Mouse (Mus musculus) stomach, embryonic 14.5 days (tissue): ENCODE measurements around the gene Fblim1. TPM values are rescaled to one million over a fixed set of nuclear protein-coding genes. Genes with fewer than 3 reads are reported as not detected.

Experiments
- ATAC-seq: fragments of 200-750 bp; cut with Nextera tagmentation; 2 replicates; pipeline ENCODE4 v1.8.0; 2017; ENCODE audit warnings: low read depth, moderate TSS enrichment; ENCODE audit not compliant: insufficient number of reproducible peaks, insufficient read depth, low FRiP score
- H3K27ac ChIP-seq: fragments of 300-500 bp; sonication (generic); 2 replicates; pipeline ENCODE4 v1.5.1; 2014; ENCODE audit warnings: mild to moderate bottlenecking, low read length, moderate library complexity, mixed read lengths
- H3K27me3 ChIP-seq: fragments of 300-500 bp; sonication (generic); 2 replicates; pipeline ENCODE4 v1.6.1; 2014; ENCODE audit warnings: low read length, control low read depth, mixed read lengths; ENCODE audit not compliant: control insufficient read depth, insufficient read depth
- H3K36me3 ChIP-seq: fragments of 300-500 bp; sonication (generic); 2 replicates; pipeline ENCODE4 v1.6.1; 2014; ENCODE audit warnings: mild to moderate bottlenecking, control low read depth, low read length, moderate library complexity, mixed read lengths; ENCODE audit not compliant: control insufficient read depth, insufficient read depth
- H3K4me1 ChIP-seq: fragments of 300-500 bp; sonication (generic); 2 replicates; pipeline ENCODE4 v1.6.1; 2014; ENCODE audit warnings: low read length, control low read depth, mixed read lengths; ENCODE audit not compliant: control insufficient read depth, insufficient read depth
- H3K4me2 ChIP-seq: fragments of 300-500 bp; sonication (generic); replicated peaks from 2 replicates; pipeline ENCODE4 v1.6.1; 2014; ENCODE audit warnings: low read depth, low read length, control low read depth
- H3K4me3 ChIP-seq: fragments of 300-500 bp; sonication (generic); 2 replicates; pipeline ENCODE4 v1.5.1; 2014; ENCODE audit warnings: low read depth, low read length, control low read depth
- H3K9ac ChIP-seq: fragments of 300-500 bp; sonication (generic); replicated peaks from 2 replicates; pipeline ENCODE4 v1.6.1; 2014; ENCODE audit warnings: low read depth, mild to moderate bottlenecking, control low read depth, low read length, moderate library complexity, mixed read lengths
- H3K9me3 ChIP-seq: fragments of 300-500 bp; sonication (generic); 2 replicates; pipeline ENCODE4 v1.6.1; 2016; ENCODE audit warnings: low read depth, low read length, control low read depth; ENCODE audit not compliant: control insufficient read depth
- WGBS: fragments of 180-500 bp; shearing (Covaris S2); extraction: QIAGEN DNeasy Blood & Tissue Kit; methylation state at CpG from one replicate; pipeline ENCODE4 v1.1.7; 2014; 5-methylcytosine and 5-hydroxymethylcytosine counted together
- polyA plus RNA-seq: library from polyadenylated mRNA; unstranded; fragments of >200 nt; fragmentation: Nextera tagmentation; extraction: Ambion mirVana; gene quantifications from 2 replicates; pipeline ENCODE4 v1.2.1, GENCODE M21; 2014

Fblim1 gene
- polyA plus RNA-seq, 1 experiment from 2014 or later, result 94.9 TPM

- no peak overlapping the region for H3K9ac ChIP-seq
- ATAC-seq, result no peak
- peaks cover 12% of the 10 kb centered on the region; the same call in 1 of the 2 replicates for H3K4me1 ChIP-seq
- no peak overlapping the region for H3K4me2 ChIP-seq
- no peak overlapping the region for H3K27ac ChIP-seq
- no peak overlapping the region for H3K4me3 ChIP-seq
- H3K9me3 ChIP-seq, result no peaks in the 10 kb centered on the region
- peaks cover 19% of the 10 kb centered on the region for H3K36me3 ChIP-seq
- WGBS, result 91% methylated on average over 8 of the region's 8 CpGs
- H3K27me3 ChIP-seq, result no peaks in the 10 kb centered on the region
Measured at GRCm38 (mm10) chr4:141645988-141646387, 40.1 kb upstream of the Fblim1 start.

- peak; percentile 16; the same call in 1 of the 2 replicates for ATAC-seq
- H3K9ac ChIP-seq, result no peak overlapping the region
- H3K4me2 ChIP-seq, result no peak overlapping the region
Measured at GRCm38 (mm10) chr4:141643118-141643855, 37.4 kb upstream of the Fblim1 start.

GRCm38 (mm10) chr4:141641961-141642811 is 36.3 kb upstream of the Fblim1 start:
- Histone ChIP-seq H3K4me2 (no peak overlapping the region), H3K4me3 (no peak overlapping the region), H3K9me3 (no peaks in the 10 kb centered on the region), H3K27me3 (no peaks in the 10 kb centered on the region), H3K27ac (no peak overlapping the region), H3K9ac (no peak overlapping the region), H3K4me1 (peaks cover 12% of the 10 kb centered on the region; the same call in 1 of the 2 replicates), H3K36me3 (peaks cover 31% of the 10 kb centered on the region)
- ATAC-seq, result no peak
- WGBS, result 88% methylated on average over 25 of the region's 25 CpGs

More at GRCm38 (mm10) chr4:141643118-141643855, 37.4 kb upstream of the Fblim1 start:
- no peak overlapping the region for H3K4me3 ChIP-seq
- 61% methylated on average over 7 of the region's 7 CpGs for WGBS
- peaks cover 24% of the 10 kb centered on the region for H3K36me3 ChIP-seq
- peaks cover 12% of the 10 kb centered on the region; the same call in 1 of the 2 replicates for H3K4me1 ChIP-seq
- H3K27ac ChIP-seq, result peak overlapping the region; percentile 69; the same call in 1 of the 2 replicates
- H3K27me3 ChIP-seq, result no peaks in the 10 kb centered on the region
- no peaks in the 10 kb centered on the region for H3K9me3 ChIP-seq

- H3K27ac ChIP-seq, result no peak overlapping the region
- H3K9ac ChIP-seq, result no peak overlapping the region
- no peaks in the 10 kb centered on the region for H3K9me3 ChIP-seq
- no peak overlapping the region for H3K4me2 ChIP-seq
- 87% methylated on average over 7 of the region's 7 CpGs for WGBS
- no peak for ATAC-seq
- peaks cover 12% of the 10 kb centered on the region; the same call in 1 of the 2 replicates for H3K4me1 ChIP-seq
- H3K36me3 ChIP-seq, result peaks cover 39% of the 10 kb centered on the region
- no peaks in the 10 kb centered on the region for H3K27me3 ChIP-seq
- H3K4me3 ChIP-seq, result no peak overlapping the region
Measured at GRCm38 (mm10) chr4:141641353-141641771, 35.5 kb upstream of the Fblim1 start.

GRCm38 (mm10) chr4:141639474-141639873 is 33.6 kb upstream of the Fblim1 start:
- Histone ChIP-seq H3K9me3 (no peaks in the 10 kb centered on the region), H3K4me1 (peaks cover 12% of the 10 kb centered on the region; the same call in 1 of the 2 replicates), H3K9ac (no peak overlapping the region), H3K27me3 (no peaks in the 10 kb centered on the region), H3K4me3 (no peak overlapping the region), H3K27ac (no peak overlapping the region), H3K36me3 (peaks cover 44% of the 10 kb centered on the region), H3K4me2 (no peak overlapping the region)
- no peak for ATAC-seq
- WGBS, result 80% methylated on average over 11 of the region's 11 CpGs

GRCm38 (mm10) chr4:141636693-141637092 is 30.8 kb upstream of the Fblim1 start:
- Histone ChIP-seq H3K9me3 (no peaks in the 10 kb centered on the region), H3K4me2 (no peak overlapping the region), H3K27ac (no peak overlapping the region), H3K4me1 (no peaks in the 10 kb centered on the region), H3K36me3 (peaks cover 55% of the 10 kb centered on the region), H3K27me3 (no peaks in the 10 kb centered on the region), H3K4me3 (no peak overlapping the region), H3K9ac (no peak overlapping the region)
- no peak for ATAC-seq
- 96% methylated on average over 5 of the region's 5 CpGs for WGBS

GRCm38 (mm10) chr4:141635991-141636390 is 30.1 kb upstream of the Fblim1 start:
- H3K9me3 ChIP-seq, result no peaks in the 10 kb centered on the region
- no peaks in the 10 kb centered on the region for H3K4me1 ChIP-seq
- WGBS, result 82% methylated on average over 9 of the region's 9 CpGs
- no peak overlapping the region for H3K4me3 ChIP-seq
- H3K27me3 ChIP-seq, result no peaks in the 10 kb centered on the region
- H3K36me3 ChIP-seq, result peaks cover 55% of the 10 kb centered on the region; the same call in 1 of the 2 replicates
- ATAC-seq, result no peak
- no peak overlapping the region for H3K27ac ChIP-seq
- H3K4me2 ChIP-seq, result no peak overlapping the region
- H3K9ac ChIP-seq, result no peak overlapping the region

- ATAC-seq, result no peak
- Histone ChIP-seq H3K4me3 (no peak overlapping the region), H3K9ac (no peak overlapping the region), H3K27ac (no peak overlapping the region), H3K9me3 (no peaks in the 10 kb centered on the region), H3K4me2 (no peak overlapping the region), H3K27me3 (no peaks in the 10 kb centered on the region), H3K36me3 (peaks cover 76% of the 10 kb centered on the region), H3K4me1 (no peaks in the 10 kb centered on the region)
- 89% methylated on average over 21 of the region's 21 CpGs for WGBS
Measured at GRCm38 (mm10) chr4:141632111-141632873, 26.4 kb upstream of the Fblim1 start.
